Mouse (Mus musculus) CD4-positive helper T cell, adult 2 months (primary cell): ENCODE data around the gene Olfr525.
A peak's percentile ranks its signal among the peaks of the same experiment; 100 is the strongest.

Source experiments
- DNase-seq: peaks from one replicate; pipeline ENCODE4 v3.0.0-alpha.2; 2012; ENCODE audit warnings: low read depth, missing footprints, low spot score

Gene Olfr525

GRCm38 (mm10) chr7:140320558-140320957, at the start of gene Olfr525:
Gene Olfr525, plus strand, starts transcription at chr7:140320858.
- DNase-seq = no peak

- DNase-seq = no peak
Measured at GRCm38 (mm10) chr7:140295746-140296145, 24.9 kb upstream of the Olfr525 start.

GRCm38 (mm10) chr7:140296876-140297275, 23.8 kb upstream of the Olfr525 start:
- no peak for DNase-seq

GRCm38 (mm10) chr7:140299416-140299815, 21.2 kb upstream of the Olfr525 start:
- no peak for DNase-seq

- no peak for DNase-seq
Measured at GRCm38 (mm10) chr7:140319861-140320385, 735 bp upstream of the Olfr525 start.

GRCm38 (mm10) chr7:140321135-140321534, 477 bp downstream of the Olfr525 start:
- peak; percentile 83 for DNase-seq

- DNase-seq = no peak
Measured at GRCm38 (mm10) chr7:140329766-140330304, 9.2 kb downstream of the Olfr525 start.

GRCm38 (mm10) chr7:140333717-140334116, 13.1 kb downstream of the Olfr525 start, which contains the start of gene Olfr527:
Gene Olfr527, plus strand, starts transcription at chr7:140334017.
- no peak for DNase-seq

GRCm38 (mm10) chr7:140361571-140361970, 40.9 kb downstream of the Olfr525 start, which contains the start of gene Olfr60:
Gene Olfr60, minus strand, starts transcription at chr7:140361671.
- no peak for DNase-seq

- DNase-seq = peak; percentile 65
Measured at GRCm38 (mm10) chr7:140374300-140374699, 53.6 kb downstream of the Olfr525 start.

- no peak for DNase-seq
Measured at GRCm38 (mm10) chr7:140376231-140376630, 55.6 kb downstream of the Olfr525 start, which contains the start of gene Olfr530. Gene Olfr530, minus strand, starts transcription at chr7:140376331.

- DNase-seq = peak; percentile 63
Measured at GRCm38 (mm10) chr7:140376911-140377310, 56.3 kb downstream of the Olfr525 start.
